Mouse (Mus musculus) heart, adult 2 months (tissue): Measurements from ENCODE around the gene Ackr1.

Experiments
- CTCF ChIP-seq: fragments of 200-600 bp; IDR thresholded peaks from 2 replicates; pipeline ENCODE4 v1.8.1; 2022; ENCODE audit warnings: antibody characterized with exemption, mild to moderate bottlenecking, moderate library complexity
- EP300 ChIP-seq: fragments of 200-500 bp; IDR thresholded peaks from 2 replicates; pipeline ENCODE4 v1.6.1; 2011; ENCODE audit warnings: low read depth, low read length, control low read depth; ENCODE audit not compliant: insufficient read depth
- POLR2A ChIP-seq: fragments of 200-500 bp; IDR thresholded peaks from 2 replicates; pipeline ENCODE4 v1.6.1; 2011; ENCODE audit warnings: mild to moderate bottlenecking, low read depth, low read length, control low read depth; ENCODE audit not compliant: insufficient read depth

GRCm38 (mm10) chr1:173367356-173368046 lies 34.0 kb upstream of the Ackr1 start, which contains the start of gene Cadm3:
- TF ChIP-seq CTCF = no peak
- no peak for TF ChIP-seq POLR2A
- no peak for TF ChIP-seq EP300
